In genomic region chr2:178544411-178544810, GRCm38 (mm10) we compare ENCODE assay signal across 23 mouse cellular contexts.
"Had no signal": no experiment of that assay in that cellular context is flagged by ENCODE, and none has a peak within 500 bp of the region (broad histone marks: within the 10 kb centered on the region; RNA-seq: fewer than 3 reads in every experiment).

No protein-coding gene starts in this region.

- ATAC-seq: liver, postnatal 0 days; lung, postnatal 0 days; midbrain, embryonic 13.5 days; midbrain, embryonic 16.5 days had no signal

- H3K36me3 ChIP-seq: liver, embryonic 13.5 days; liver, embryonic 15.5 days; lung, embryonic 15.5 days; midbrain, embryonic 10.5 days; midbrain, embryonic 13.5 days; neural tube, embryonic 13.5 days; neural tube, embryonic 15.5 days; stomach, embryonic 15.5 days had no signal

- H3K27me3 ChIP-seq: liver, embryonic 13.5 days; liver, embryonic 15.5 days; lung, embryonic 15.5 days; midbrain, embryonic 13.5 days; neural tube, embryonic 13.5 days; neural tube, embryonic 15.5 days; stomach, embryonic 15.5 days had no signal

- H3K4me2 ChIP-seq: liver, embryonic 11.5 days; liver, embryonic 13.5 days; liver, embryonic 15.5 days; lung, embryonic 15.5 days; midbrain, embryonic 13.5 days; neural tube, embryonic 13.5 days; neural tube, embryonic 15.5 days; stomach, embryonic 15.5 days had no signal

- H3K9me3 ChIP-seq: liver, embryonic 13.5 days; liver, embryonic 15.5 days; lung, embryonic 15.5 days; megakaryocyte, embryonic 14.5 days; midbrain, embryonic 10.5 days; midbrain, embryonic 13.5 days; neural tube, embryonic 13.5 days; neural tube, embryonic 15.5 days; stomach, embryonic 15.5 days had no signal

- H3K4me3 ChIP-seq: liver, embryonic 13.5 days; liver, embryonic 15.5 days; lung, embryonic 15.5 days; megakaryocyte, embryonic 14.5 days; midbrain, embryonic 10.5 days; midbrain, embryonic 13.5 days; myocyte; neural tube, embryonic 13.5 days; neural tube, embryonic 15.5 days; stomach, embryonic 15.5 days had no signal

- H3K4me1 ChIP-seq: liver, embryonic 13.5 days; liver, embryonic 15.5 days; lung, embryonic 15.5 days; stomach, embryonic 15.5 days had no signal

- H3K27ac ChIP-seq: liver, embryonic 13.5 days; liver, embryonic 15.5 days; lung, embryonic 15.5 days; macrophage; midbrain, embryonic 13.5 days; neural tube, embryonic 13.5 days; neural tube, embryonic 15.5 days; stomach, embryonic 15.5 days; stomach, postnatal 0 days had no signal

- H3K9ac ChIP-seq: liver, embryonic 13.5 days; liver, embryonic 15.5 days; liver, postnatal 0 days; lung, embryonic 15.5 days; midbrain, embryonic 13.5 days; neural tube, embryonic 13.5 days; neural tube, embryonic 15.5 days; stomach, embryonic 15.5 days had no signal

- DNase-seq: liver, embryonic 13.5 days; liver, postnatal 0 days; lung, adult 2 months; lung, postnatal 14 days; lung, postnatal 36 days; right cerebral cortex, postnatal 14 days; thymus, adult 2 months; thymus, postnatal 25 days; thymus, postnatal 4 days had no signal
